Comparison of ENCODE assay signal across 8 mouse cellular contexts in the genomic region with DNA sequence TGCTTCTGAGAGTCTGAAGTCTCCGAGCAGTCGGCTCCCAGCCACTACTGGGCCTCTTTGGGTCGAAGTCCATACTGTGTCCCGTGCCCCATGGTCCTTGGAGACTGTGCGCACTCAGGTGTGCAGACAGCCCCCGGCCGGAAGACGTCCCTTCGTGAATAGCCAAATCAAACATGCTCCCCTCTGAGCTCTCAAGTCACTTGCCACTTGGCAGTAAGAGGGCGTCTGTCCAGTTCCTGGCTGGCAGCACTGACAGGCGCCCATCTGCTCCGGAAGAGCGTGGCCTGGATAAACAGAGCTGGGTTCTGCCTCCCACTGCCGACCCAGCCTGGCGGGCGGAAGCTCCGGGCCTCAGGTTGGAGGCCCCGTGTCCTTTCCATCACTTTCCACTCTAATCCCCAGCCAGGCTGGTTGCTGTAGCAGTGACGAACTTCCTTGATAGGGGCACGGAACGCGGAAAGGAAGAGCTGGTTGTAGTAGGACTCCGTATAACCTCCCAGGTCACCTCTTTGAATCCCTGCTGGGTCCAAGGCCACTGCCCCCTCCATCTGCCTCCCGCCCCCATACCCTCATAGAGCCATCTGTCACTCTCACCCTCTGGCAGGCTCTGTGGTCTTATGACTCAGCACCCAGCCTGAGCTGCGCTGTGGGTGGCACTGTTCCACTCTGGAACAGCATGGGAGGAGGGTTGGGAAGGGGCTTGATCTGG. TPM values are rescaled to one million over a fixed set of nuclear protein-coding genes. Genes with fewer than 3 reads are reported as not detected.
DNase-seq lines count a peak whose midpoint lies in the region; ATAC-seq and TF ChIP-seq lines count a peak whose summit lies in the region.

No protein-coding gene starts in this region.

- no peak for TF ChIP-seq CTCF in left cerebral cortex, adult 2 months (IDR thresholded peaks at IDR 0.05)

- H3K27ac ChIP-seq in forebrain, embryonic 14.5 days (ENCODE audit: low read depth, low read length): no peak overlapping the region
- no peak overlapping the region for H3K27ac ChIP-seq in forebrain, embryonic 12.5 days
- peak overlapping the region; percentile 95 for H3K27ac ChIP-seq in intestine, embryonic 16.5 days (ENCODE audit: low read length)
- H3K27ac ChIP-seq in left cerebral cortex, adult 2 months: peak overlapping the region; percentile 57; the same call in 1 of the 2 replicates

- no peaks in the 10 kb centered on the region for H3K36me3 ChIP-seq in forebrain, embryonic 14.5 days (ENCODE audit: control insufficient read depth, insufficient read depth, low read length)
- H3K36me3 ChIP-seq in forebrain, embryonic 12.5 days (replicated peaks): no peaks in the 10 kb centered on the region
- H3K36me3 ChIP-seq in intestine, embryonic 16.5 days (ENCODE audit: control insufficient read depth, insufficient read depth, low read length): no peaks in the 10 kb centered on the region

- 81% methylated on average over 25 of the region's 25 CpGs for WGBS in forebrain, embryonic 14.5 days
- WGBS in forebrain, embryonic 12.5 days: 90% methylated on average over 25 of the region's 25 CpGs
- WGBS in intestine, embryonic 16.5 days: 59% methylated on average over 25 of the region's 25 CpGs

- H3K4me2 ChIP-seq in forebrain, embryonic 14.5 days (ENCODE audit: low read length): no peak overlapping the region
- no peak overlapping the region for H3K4me2 ChIP-seq in forebrain, embryonic 12.5 days
- H3K4me2 ChIP-seq in intestine, embryonic 16.5 days (ENCODE audit: low read depth, low read length): peak overlapping the region; percentile 40

- intact Hi-C loops in left cerebral cortex, adult 2 months (cut with DNase I): loop anchor here (2.0 kb wide), 1 partner anchor 70 kb away; no protein-coding TSS in a partner anchor

- H3K4me3 ChIP-seq in forebrain, embryonic 14.5 days (ENCODE audit: low read depth, low read length): no peak overlapping the region
- no peak overlapping the region for H3K4me3 ChIP-seq in forebrain, embryonic 12.5 days (replicated peaks)
- 0 out of 2 replicates have a peak overlapping the region, but pooled peaks have one; percentile 11 for H3K4me3 ChIP-seq in intestine, embryonic 16.5 days (ENCODE audit: low read length)
- H3K4me3 ChIP-seq in left cerebral cortex, adult 2 months: no peak overlapping the region

- no peaks in the 10 kb centered on the region for H3K4me1 ChIP-seq in forebrain, embryonic 14.5 days (ENCODE audit: control insufficient read depth, insufficient read depth, low read length)
- H3K4me1 ChIP-seq in forebrain, embryonic 12.5 days: peaks cover 6% of the 10 kb centered on the region; the same call in 1 of the 2 replicates
- peaks cover 6% of the 10 kb centered on the region; the same call in 1 of the 2 replicates for H3K4me1 ChIP-seq in intestine, embryonic 16.5 days (ENCODE audit: control insufficient read depth, insufficient read depth, low read length)

- H3K27me3 ChIP-seq in forebrain, embryonic 14.5 days (replicated peaks; ENCODE audit: control insufficient read depth, insufficient read depth, low read length): no peaks in the 10 kb centered on the region
- no peaks in the 10 kb centered on the region for H3K27me3 ChIP-seq in forebrain, embryonic 12.5 days
- H3K27me3 ChIP-seq in intestine, embryonic 16.5 days (replicated peaks; ENCODE audit: control insufficient read depth, insufficient read depth, low read length): no peaks in the 10 kb centered on the region

- no peaks in the 10 kb centered on the region for H3K9me3 ChIP-seq in forebrain, embryonic 14.5 days (replicated peaks; ENCODE audit: control insufficient read depth, low read length)
- H3K9me3 ChIP-seq in forebrain, embryonic 12.5 days: no peaks in the 10 kb centered on the region
- H3K9me3 ChIP-seq in intestine, embryonic 16.5 days (ENCODE audit: control insufficient read depth, low read length): no peaks in the 10 kb centered on the region

- no peak overlapping the region for H3K9ac ChIP-seq in forebrain, embryonic 14.5 days (ENCODE audit: low read length)
- no peak overlapping the region for H3K9ac ChIP-seq in forebrain, embryonic 12.5 days
- peak overlapping the region; percentile 57 for H3K9ac ChIP-seq in intestine, embryonic 16.5 days (ENCODE audit: low read depth, low read length)

- peak; percentile 4 for DNase-seq in forebrain, embryonic 14.5 days (ENCODE audit: low spot score)
- peak; percentile 81 for DNase-seq in adrenal gland, adult 2 months
- peak; percentile 48 to 76 for DNase-seq in frontal cortex, postnatal 36 days (ENCODE audit: low spot score in 2 of 2)
- DNase-seq in left cerebral cortex, adult 2 months (ENCODE audit: extremely low spot score in 1 of 2, low spot score in 2 of 2): peak; percentile 43 to 65
- peak; percentile 23 to 34 for DNase-seq in right cerebral cortex, postnatal 36 days (ENCODE audit: low spot score in 2 of 2)
- no peak for DNase-seq in spleen, postnatal 14 days (ENCODE audit: low spot score in 2 of 2)

- no peak for ATAC-seq in forebrain, embryonic 14.5 days
- no peak for ATAC-seq in forebrain, embryonic 12.5 days (ENCODE audit: low FRiP score)
- peak; percentile 98 for ATAC-seq in intestine, embryonic 16.5 days

RNA-seq across cellular contexts. Expression of a gene that starts 28.5 kb away (rescaled TPM):
- polyA plus RNA-seq in forebrain, embryonic 14.5 days (2014; fragmentation: Nextera tagmentation; extraction: Ambion mirVana): 2.1 and 2.2 TPM in 2 replicates
- 2.8 and 3.0 TPM in 2 replicates for polyA plus RNA-seq in forebrain, embryonic 12.5 days (2016; fragmentation: Nextera tagmentation; extraction: Ambion mirVana)
- total RNA-seq in adrenal gland, adult 2 months (2021): 10 to 100 TPM in 1 of 2 experiments, 1 to 10 TPM in 1; 8.8 to 15.3 TPM
- polyA plus RNA-seq in adrenal gland, adult 2 months (2012; rRNA removed): 4.5 and 6.5 TPM in 2 replicates
- polyA plus RNA-seq in intestine, embryonic 16.5 days (2015; fragmentation: Nextera tagmentation; extraction: Ambion mirVana): 7.9 and 11.0 TPM in 2 replicates
- 10 to 100 TPM; 16.7 to 26.9 TPM for total RNA-seq in left cerebral cortex, adult 2 months (2021)

Comparison
In these comparisons a context has a peak if more than half of its experiments do, and no peak if none do; other contexts are left out.
1. DNase-seq: peak in forebrain, embryonic 14.5 days (single experiment), adrenal gland, adult 2 months (single experiment), frontal cortex, postnatal 36 days (2 of 2), left cerebral cortex, adult 2 months (2 of 2) and right cerebral cortex, postnatal 36 days (2 of 2); none in spleen, postnatal 14 days (0 of 2).
2. H3K27ac ChIP-seq: peak in intestine, embryonic 16.5 days (single experiment) and left cerebral cortex, adult 2 months (single experiment); none in forebrain, embryonic 14.5 days (single experiment) and forebrain, embryonic 12.5 days (single experiment).